Mouse (Mus musculus) stomach, embryonic 15.5 days (tissue): Measurements from ENCODE around the gene Rimbp3. TPM values are rescaled to one million over a fixed set of nuclear protein-coding genes. Genes with fewer than 3 reads are reported as not detected.
"Not testable (repeated sequence)": the region's sequence is repeated elsewhere in the genome, so short reads cannot be mapped to it uniquely, and the experiment has no call there.

Experiments
- ATAC-seq: fragments of 200-750 bp; cut with Nextera tagmentation; 2 replicates; pipeline ENCODE4 v1.8.0; 2017; ENCODE audit warnings: low read depth, moderate number of reproducible peaks, moderate TSS enrichment; ENCODE audit not compliant: insufficient read depth, low FRiP score
- H3K27ac ChIP-seq: fragments of 300-500 bp; sonication (generic); 2 replicates; pipeline ENCODE4 v1.5.1; 2015; ENCODE audit warnings: mild to moderate bottlenecking, inconsistent platforms
- H3K27me3 ChIP-seq: fragments of 300-500 bp; sonication (generic); replicated peaks from 2 replicates; pipeline ENCODE4 v1.6.1; 2015; ENCODE audit warnings: inconsistent platforms
- H3K36me3 ChIP-seq: fragments of 300-500 bp; sonication (generic); 2 replicates; pipeline ENCODE4 v1.6.1; 2015; ENCODE audit warnings: inconsistent platforms
- H3K4me1 ChIP-seq: fragments of 300-500 bp; sonication (generic); 2 replicates; pipeline ENCODE4 v1.6.1; 2015; ENCODE audit warnings: inconsistent platforms
- H3K4me2 ChIP-seq: fragments of 300-500 bp; sonication (generic); 2 replicates; pipeline ENCODE4 v1.6.1; 2015; ENCODE audit warnings: mild to moderate bottlenecking, inconsistent platforms
- H3K4me3 ChIP-seq: fragments of 300-500 bp; sonication (generic); replicated peaks from 2 replicates; pipeline ENCODE4 v1.5.1; 2015; ENCODE audit warnings: inconsistent platforms
- H3K9ac ChIP-seq: fragments of 300-500 bp; sonication (generic); 2 replicates; pipeline ENCODE4 v1.6.1; 2015; ENCODE audit warnings: inconsistent platforms
- H3K9me3 ChIP-seq: fragments of 300-500 bp; sonication (generic); 2 replicates; pipeline ENCODE4 v1.6.1; 2016; ENCODE audit warnings: inconsistent platforms
- WGBS: fragments of 180-500 bp; shearing (Covaris S2); methylation state at CpG from one replicate; pipeline ENCODE4 v1.1.7; 2015; 5-methylcytosine and 5-hydroxymethylcytosine counted together
- polyA plus RNA-seq: library from polyadenylated mRNA; unstranded; fragments of >200 nt; fragmentation: Nextera tagmentation; extraction: Ambion mirVana; gene quantifications from 2 replicates; pipeline ENCODE4 v1.2.1, GENCODE M21; 2015

Rimbp3 gene
- 0.39 and 0.57 TPM in 2 replicates for polyA plus RNA-seq

DNA sequence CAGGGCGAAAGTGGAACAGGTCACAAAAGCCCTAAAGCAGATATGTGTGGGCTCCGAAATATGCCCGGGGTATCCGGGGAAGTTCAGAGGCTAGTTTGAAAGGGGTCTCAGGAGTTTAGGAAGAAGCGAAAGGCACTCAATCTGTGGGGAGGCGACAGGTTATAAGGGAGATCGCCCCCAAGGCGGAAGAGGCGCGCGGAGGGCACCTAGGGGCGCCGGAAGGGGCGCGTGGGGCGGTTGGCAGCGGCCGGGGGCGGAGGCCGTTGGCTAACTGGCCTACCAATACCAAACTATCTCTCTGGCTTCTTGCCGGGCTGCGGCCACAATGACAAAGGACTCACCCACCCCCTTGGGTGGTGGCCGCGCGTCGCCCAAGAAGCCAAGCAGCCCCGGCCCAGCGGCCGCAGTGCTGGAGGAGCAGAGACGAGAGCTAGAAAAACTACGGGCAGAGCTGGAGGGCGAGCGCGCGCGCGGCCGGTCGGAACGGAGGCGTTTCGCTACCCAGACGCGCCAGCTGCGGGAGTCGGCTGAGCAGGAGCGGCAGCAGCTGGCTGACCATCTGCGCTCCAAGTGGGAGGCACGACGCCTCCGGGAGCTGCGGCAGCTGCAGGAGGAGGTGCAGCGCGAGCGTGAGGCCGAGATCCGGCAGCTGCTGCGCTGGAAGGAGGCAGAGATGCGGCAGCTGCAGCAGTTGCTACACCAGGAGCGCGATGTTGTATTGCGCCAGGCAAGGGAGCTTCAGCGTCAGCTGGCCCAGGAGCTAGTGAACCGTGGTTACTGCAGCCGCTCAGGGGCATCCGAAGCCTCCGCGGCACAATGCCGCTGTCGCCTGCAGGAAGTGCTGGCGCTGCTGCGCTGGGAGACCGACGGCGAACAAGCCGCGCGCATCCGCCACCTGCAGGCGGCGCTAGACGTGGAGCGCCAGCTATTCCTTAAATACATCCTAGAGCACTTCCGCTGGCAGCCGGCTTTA lies at the start of gene Rimbp3:
TSS of gene Rimbp3 (plus strand) at position 215 of the 973 bp plus-strand sequence.
- H3K27ac ChIP-seq: peak within 1 kb of the TSS; percentile 44
- no peaks in the 10 kb centered on the region for H3K36me3 ChIP-seq
- peak within 1 kb of the TSS; percentile 62 for H3K4me3 ChIP-seq
- peaks cover 18% of the 10 kb centered on the region for H3K27me3 ChIP-seq
- ATAC-seq: peak; percentile 57
- H3K4me1 ChIP-seq: peaks cover 24% of the 10 kb centered on the region
- peak within 1 kb of the TSS; percentile 100 for H3K4me2 ChIP-seq
- peak within 1 kb of the TSS; percentile 35 for H3K9ac ChIP-seq
- no peaks in the 10 kb centered on the region for H3K9me3 ChIP-seq
- WGBS: under 1% methylated on average over 85 of the region's 85 CpGs

DNA sequence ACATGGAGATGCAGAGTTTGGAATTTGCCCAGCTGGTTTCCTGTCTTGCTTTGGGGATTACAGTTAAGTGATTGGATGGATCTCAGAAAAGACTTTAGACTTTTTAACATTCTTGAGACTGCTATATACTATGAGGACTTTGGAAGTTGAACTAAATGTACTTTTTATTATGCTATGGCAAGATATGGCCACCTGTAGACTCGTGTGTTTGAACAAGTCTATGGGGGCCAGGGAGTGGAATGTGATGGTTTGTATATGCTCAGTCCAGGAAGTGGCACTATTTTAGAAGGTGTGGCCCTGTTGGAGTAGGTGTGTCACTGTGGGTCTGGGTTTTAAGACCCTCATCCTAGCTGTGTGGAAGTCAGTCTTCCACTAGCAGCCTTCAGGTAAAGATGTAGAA lies 42.9 kb upstream of the Rimbp3 start:
- H3K4me1 ChIP-seq, H3K27ac ChIP-seq, H3K9me3 ChIP-seq, ATAC-seq, H3K4me3 ChIP-seq, H3K9ac ChIP-seq, H3K27me3 ChIP-seq, H3K4me2 ChIP-seq: not testable (repeated sequence)
- WGBS: 79% methylated on average over 1 of the region's 1 CpGs
- H3K36me3 ChIP-seq: peaks cover 15% of the 10 kb centered on the region; the same call in 1 of the 2 replicates

DNA sequence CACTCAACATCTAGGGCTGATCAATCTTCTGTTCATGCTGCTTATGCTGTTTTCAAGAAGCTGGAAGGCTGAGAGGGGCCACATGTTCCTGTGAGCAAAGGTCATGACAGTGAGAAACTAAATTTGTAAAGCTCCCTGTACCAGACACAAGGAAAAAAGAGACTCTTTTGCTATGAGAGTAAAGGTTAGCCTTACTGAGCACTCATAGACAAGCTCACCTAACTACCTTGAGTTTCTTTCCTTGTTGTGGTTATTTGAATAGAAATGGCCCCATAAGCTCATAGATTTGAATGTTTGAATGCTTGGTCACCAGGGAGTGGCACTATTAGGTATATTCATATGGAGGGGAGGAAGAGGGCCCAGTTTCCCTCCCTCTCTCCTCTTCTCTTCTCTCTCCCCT lies 41.2 kb upstream of the Rimbp3 start:
- Histone ChIP-seq H3K27me3 (no peaks in the 10 kb centered on the region), H3K4me3 (no peak overlapping the region), H3K36me3 (peaks cover 13% of the 10 kb centered on the region), H3K27ac (no peak overlapping the region), H3K9ac (no peak overlapping the region), H3K4me1 (no peaks in the 10 kb centered on the region), H3K4me2 (no peak overlapping the region), H3K9me3 (no peaks in the 10 kb centered on the region)
- ATAC-seq: no peak

DNA sequence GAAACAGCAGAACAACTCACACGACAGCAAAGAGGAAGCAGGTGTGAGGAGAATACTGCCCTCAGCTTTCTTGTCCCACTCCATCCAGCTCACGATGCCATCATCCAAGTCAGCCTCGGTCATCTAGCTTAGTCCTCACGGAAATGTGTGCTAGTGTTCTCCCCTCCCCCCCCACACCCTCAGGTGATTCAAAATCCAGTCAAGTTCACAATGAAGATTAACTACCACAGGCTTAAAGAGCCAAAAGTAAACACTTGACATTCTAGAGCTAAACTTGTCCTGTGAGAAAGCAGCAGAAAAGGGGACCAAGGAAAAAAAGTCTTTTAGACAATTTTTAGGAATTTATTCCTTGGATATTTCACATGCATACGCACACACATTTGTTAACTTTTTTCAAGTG lies 40.4 kb upstream of the Rimbp3 start:
- Histone ChIP-seq H3K4me3 (no peak overlapping the region), H3K27me3 (no peaks in the 10 kb centered on the region), H3K9ac (no peak overlapping the region), H3K9me3 (no peaks in the 10 kb centered on the region), H3K4me2 (no peak overlapping the region), H3K27ac (no peak overlapping the region), H3K36me3 (peaks cover 12% of the 10 kb centered on the region), H3K4me1 (no peaks in the 10 kb centered on the region)
- no peak for ATAC-seq
- 82% methylated on average over 5 of the region's 5 CpGs for WGBS

DNA sequence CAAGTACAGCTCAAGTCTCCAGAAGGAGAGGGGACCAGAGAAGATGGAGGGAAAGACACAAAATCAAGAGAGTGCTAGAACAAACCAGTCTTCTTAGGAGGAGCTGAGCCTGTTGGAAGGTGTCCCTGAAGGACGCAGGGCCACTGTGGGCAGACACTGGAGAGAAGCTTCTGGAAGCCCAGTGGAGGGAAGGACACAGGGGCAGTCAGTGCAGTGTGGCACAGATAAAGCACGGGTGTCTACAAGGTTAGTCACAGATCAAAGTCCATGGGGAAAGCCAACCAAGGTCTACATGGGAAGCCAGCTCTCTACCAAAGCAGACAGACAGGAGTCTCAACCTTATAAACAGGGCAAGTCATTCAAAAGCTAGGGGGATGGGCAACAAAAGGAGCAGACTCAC lies 32.6 kb upstream of the Rimbp3 start:
- H3K27ac ChIP-seq: no peak overlapping the region
- no peak overlapping the region for H3K4me2 ChIP-seq
- H3K27me3 ChIP-seq: no peaks in the 10 kb centered on the region
- H3K36me3 ChIP-seq: peaks cover 13% of the 10 kb centered on the region
- no peak overlapping the region for H3K4me3 ChIP-seq
- 78% methylated on average over 2 of the region's 2 CpGs for WGBS
- ATAC-seq: no peak
- H3K9ac ChIP-seq: no peak overlapping the region
- no peaks in the 10 kb centered on the region for H3K9me3 ChIP-seq
- no peaks in the 10 kb centered on the region for H3K4me1 ChIP-seq

DNA sequence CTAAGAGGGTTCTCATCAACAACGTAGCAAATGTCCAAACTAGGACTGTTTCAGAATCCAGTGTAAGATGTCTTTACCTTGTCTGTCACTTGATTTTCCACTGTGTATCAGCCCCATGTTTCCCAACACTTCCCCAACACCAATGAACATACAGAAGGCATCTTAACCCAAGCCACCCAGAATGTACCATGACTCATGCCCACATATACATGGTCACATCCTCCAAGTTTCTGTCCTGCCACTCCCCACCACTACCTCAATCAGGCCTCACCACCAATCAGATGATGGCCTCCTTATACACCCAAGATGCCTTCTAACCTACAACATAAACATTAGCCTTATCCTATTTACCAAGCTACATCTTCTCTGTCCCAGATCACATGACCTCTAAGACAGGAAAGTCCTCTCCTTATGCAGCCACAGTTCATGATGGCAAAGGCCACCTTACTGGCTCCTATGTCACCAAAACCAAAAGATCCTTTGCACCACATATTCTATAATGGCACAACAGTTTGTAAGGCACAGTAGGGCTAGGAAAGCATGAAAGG lies 30.7 kb upstream of the Rimbp3 start:
- H3K27me3 ChIP-seq: no peaks in the 10 kb centered on the region
- H3K4me1 ChIP-seq: no peaks in the 10 kb centered on the region
- H3K4me3 ChIP-seq: no peak overlapping the region
- H3K4me2 ChIP-seq: no peak overlapping the region
- H3K27ac ChIP-seq: no peak overlapping the region
- ATAC-seq: no peak
- H3K36me3 ChIP-seq: peaks cover 13% of the 10 kb centered on the region
- WGBS: 91% methylated on average over 1 of the region's 1 CpGs
- H3K9me3 ChIP-seq: no peaks in the 10 kb centered on the region
- no peak overlapping the region for H3K9ac ChIP-seq

DNA sequence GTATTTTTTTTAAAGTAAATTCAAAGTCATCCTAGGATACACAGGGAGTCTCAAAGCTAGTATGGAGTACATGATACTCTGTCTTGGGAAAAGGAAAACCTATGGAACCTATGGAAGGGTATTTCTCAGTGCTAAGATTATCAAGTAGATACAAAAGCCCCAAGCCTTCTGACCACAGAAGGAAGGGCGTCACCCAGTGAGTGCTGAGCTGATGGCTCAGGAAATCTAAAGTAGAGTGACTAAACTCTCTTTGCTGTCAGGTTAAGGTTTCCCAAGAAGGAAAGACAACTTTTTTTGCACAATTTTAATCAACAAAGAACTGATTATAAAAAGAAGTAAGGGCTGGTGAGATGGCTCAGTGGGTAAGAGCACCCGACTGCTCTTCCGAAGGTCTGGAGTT lies 28.7 kb upstream of the Rimbp3 start:
- Histone ChIP-seq H3K4me1 (no peaks in the 10 kb centered on the region), H3K36me3 (peaks cover 8% of the 10 kb centered on the region), H3K27ac (no peak overlapping the region), H3K4me3 (no peak overlapping the region), H3K9me3 (no peaks in the 10 kb centered on the region), H3K4me2 (no peak overlapping the region), H3K27me3 (no peaks in the 10 kb centered on the region), H3K9ac (no peak overlapping the region)
- 93% methylated on average over 3 of the region's 3 CpGs for WGBS
- ATAC-seq: no peak

DNA sequence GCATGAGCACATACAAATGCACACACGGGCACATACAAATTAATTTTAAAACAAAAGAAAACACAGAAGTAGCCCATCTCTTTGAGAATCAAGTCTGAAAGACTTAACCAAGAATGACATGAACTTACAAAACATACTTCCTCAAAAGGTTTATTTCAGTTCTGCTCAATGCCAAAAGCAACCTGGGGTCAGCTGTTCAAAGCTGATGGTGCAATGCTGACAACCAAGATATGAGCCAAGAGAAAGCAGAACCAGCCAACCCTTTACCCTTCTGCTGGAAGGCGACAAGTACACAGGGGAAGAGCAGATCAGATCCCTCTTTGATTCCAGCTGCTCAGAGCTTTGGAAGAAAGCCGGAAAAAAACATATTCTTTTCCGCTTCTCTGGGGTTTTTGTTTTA lies 27.0 kb upstream of the Rimbp3 start:
- Histone ChIP-seq H3K4me2 (no peak overlapping the region), H3K4me3 (no peak overlapping the region), H3K27ac (no peak overlapping the region), H3K27me3 (no peaks in the 10 kb centered on the region), H3K9ac (no peak overlapping the region), H3K4me1 (no peaks in the 10 kb centered on the region), H3K36me3 (peaks cover 6% of the 10 kb centered on the region; the same call in 1 of the 2 replicates), H3K9me3 (no peaks in the 10 kb centered on the region)
- ATAC-seq: no peak
- WGBS: 85% methylated on average over 4 of the region's 4 CpGs

DNA sequence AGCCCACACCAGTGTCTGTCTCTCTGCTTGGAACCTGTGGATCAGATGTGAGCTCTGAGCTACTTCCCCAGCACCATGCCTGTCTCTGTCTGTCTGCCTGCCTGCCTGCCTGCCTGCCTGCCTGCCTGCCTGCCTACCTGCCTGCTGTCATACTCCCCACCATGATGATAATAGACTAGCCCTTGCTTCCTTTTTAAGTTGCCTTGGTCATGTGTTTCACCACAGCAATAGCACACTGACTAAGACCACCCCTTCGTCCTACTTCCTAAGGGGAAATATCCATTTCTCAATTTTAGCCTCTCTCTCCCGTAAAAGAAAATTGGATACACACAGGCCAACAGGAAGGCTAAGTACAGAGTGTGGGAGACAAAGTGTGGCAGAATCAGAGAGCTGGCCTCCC lies 26.3 kb upstream of the Rimbp3 start:
- no peaks in the 10 kb centered on the region for H3K9me3 ChIP-seq
- WGBS: 84% methylated on average over 2 of the region's 2 CpGs
- H3K4me2 ChIP-seq: no peak overlapping the region
- H3K27ac ChIP-seq: no peak overlapping the region
- no peak for ATAC-seq
- H3K4me3 ChIP-seq: no peak overlapping the region
- no peaks in the 10 kb centered on the region for H3K4me1 ChIP-seq
- peaks cover 6% of the 10 kb centered on the region; the same call in 1 of the 2 replicates for H3K36me3 ChIP-seq
- H3K9ac ChIP-seq: no peak overlapping the region
- H3K27me3 ChIP-seq: no peaks in the 10 kb centered on the region

DNA sequence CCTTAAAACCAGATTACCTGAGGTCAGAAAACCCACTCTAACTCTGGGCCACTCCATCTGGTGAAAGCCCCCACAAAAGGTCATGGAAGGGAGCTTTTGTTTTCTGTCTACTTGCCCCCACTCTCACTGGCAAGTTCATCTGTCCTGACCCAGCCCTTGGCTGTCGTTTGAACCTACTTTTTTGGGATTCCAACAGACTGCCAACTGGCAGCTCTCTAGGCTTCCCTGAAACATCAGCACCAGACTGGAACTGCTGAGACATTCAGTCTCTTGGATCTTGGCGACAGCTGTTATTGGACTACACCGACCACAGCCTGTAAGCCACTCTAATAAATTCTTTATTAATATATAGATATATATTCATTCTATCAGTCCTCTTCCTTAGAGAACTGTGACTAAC lies 25.4 kb upstream of the Rimbp3 start:
- H3K9me3 ChIP-seq: no peaks in the 10 kb centered on the region
- no peak overlapping the region for H3K27ac ChIP-seq
- H3K4me3 ChIP-seq: no peak overlapping the region
- H3K9ac ChIP-seq: no peak overlapping the region
- H3K27me3 ChIP-seq: no peaks in the 10 kb centered on the region
- ATAC-seq: no peak
- no peaks in the 10 kb centered on the region for H3K4me1 ChIP-seq
- H3K36me3 ChIP-seq: peaks cover 6% of the 10 kb centered on the region; the same call in 1 of the 2 replicates
- H3K4me2 ChIP-seq: no peak overlapping the region
- WGBS: 77% methylated on average over 3 of the region's 3 CpGs

DNA sequence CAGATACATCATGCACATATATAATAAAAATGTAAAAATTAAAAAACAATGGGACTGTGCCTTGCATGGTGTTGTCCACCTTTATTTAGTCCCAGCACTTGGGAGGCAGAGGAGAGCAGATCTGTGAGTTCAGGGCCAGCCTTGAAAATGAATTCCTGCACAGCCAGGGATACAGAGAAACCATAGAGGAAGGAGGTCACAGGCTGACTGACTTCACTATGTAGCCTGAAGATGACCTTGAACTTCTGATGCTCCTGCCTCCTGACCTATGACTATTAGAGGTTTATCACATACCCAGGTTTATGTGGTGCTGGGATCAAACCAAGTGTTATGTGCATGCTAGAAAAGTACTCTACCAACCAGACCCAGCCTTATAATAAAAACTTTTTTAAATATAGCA lies 22.9 kb upstream of the Rimbp3 start:
- Histone ChIP-seq H3K4me1 (no peaks in the 10 kb centered on the region), H3K9me3 (no peaks in the 10 kb centered on the region), H3K27ac (no peak overlapping the region), H3K27me3 (no peaks in the 10 kb centered on the region), H3K4me2 (no peak overlapping the region), H3K4me3 (no peak overlapping the region), H3K36me3 (peaks cover 6% of the 10 kb centered on the region; the same call in 1 of the 2 replicates), H3K9ac (no peak overlapping the region)
- ATAC-seq: no peak

DNA sequence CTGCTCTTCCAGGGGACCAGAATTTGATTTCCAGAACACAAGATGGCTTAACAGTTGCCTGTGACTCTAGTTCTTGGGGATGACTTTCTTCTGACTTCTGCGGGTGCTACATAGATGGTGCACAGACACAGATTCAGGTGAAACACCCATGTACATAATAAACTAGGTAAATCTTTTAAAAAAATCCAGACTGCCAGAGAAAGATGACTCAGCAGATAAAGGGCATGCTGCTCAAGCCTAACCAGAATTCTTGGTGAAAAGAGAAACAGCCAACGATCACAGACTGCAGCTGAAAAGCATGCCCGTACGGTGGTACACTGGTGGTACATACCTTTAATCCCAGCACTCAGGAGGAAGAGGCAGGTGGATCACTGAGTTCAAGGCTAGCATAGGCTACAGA lies 14.6 kb upstream of the Rimbp3 start:
- Histone ChIP-seq H3K27ac (no peak overlapping the region), H3K9ac (no peak overlapping the region), H3K4me3 (no peak overlapping the region), H3K4me2 (no peak overlapping the region), H3K36me3 (no peaks in the 10 kb centered on the region), H3K27me3 (no peaks in the 10 kb centered on the region), H3K4me1 (no peaks in the 10 kb centered on the region), H3K9me3 (no peaks in the 10 kb centered on the region)
- WGBS: 93% methylated on average over 4 of the region's 4 CpGs
- ATAC-seq: no peak
